Mouse (Mus musculus): ENCODE data around the gene Plac9a.
"Not testable (repeated sequence)": the region's sequence is repeated elsewhere in the genome, so short reads cannot be mapped to it uniquely, and the experiment has no call there.

GRCm38 (mm10) chr14:25881769-25882168 lies 21.1 kb downstream of the Plac9a start:
- TF ChIP-seq USF1 (IDR thresholded peaks at IDR 0.05; ENCODE audit: low read depth); POLR2A (IDR thresholded peaks at IDR 0.05; ENCODE audit: insufficient read length, low read depth); REST (IDR thresholded peaks at IDR 0.05; ENCODE audit: insufficient read depth, insufficient read length): not testable (repeated sequence)

Data from myocyte (in vitro differentiated cells).